Mouse (Mus musculus) forebrain, embryonic 10.5 days (tissue): ENCODE results near the gene Evl. TPM values are rescaled to one million over a fixed set of nuclear protein-coding genes. Genes with fewer than 3 reads are reported as not detected.

Experiments used
- DNase-seq: peaks from one replicate; pipeline ENCODE4 v3.0.0-alpha.2; 2017; ENCODE audit warnings: low spot score; ENCODE audit errors: extremely low spot score
- H3K27ac ChIP-seq: fragments of 300-500 bp; sonication (generic); 2 replicates; pipeline ENCODE4 v1.5.1; 2016; ENCODE audit warnings: mild to moderate bottlenecking
- H3K27me3 ChIP-seq: fragments of 300-500 bp; sonication (generic); 2 replicates; pipeline ENCODE4 v1.6.1; 2016; ENCODE audit warnings: mild to moderate bottlenecking; ENCODE audit not compliant: poor library complexity, severe bottlenecking
- H3K36me3 ChIP-seq: fragments of 300-500 bp; sonication (generic); replicated peaks from 2 replicates; pipeline ENCODE4 v1.6.1; 2016; ENCODE audit warnings: mild to moderate bottlenecking, moderate library complexity
- H3K4me1 ChIP-seq: fragments of 300-500 bp; sonication (generic); 2 replicates; pipeline ENCODE4 v1.6.1; 2016
- H3K4me3 ChIP-seq: fragments of 300-500 bp; sonication (generic); 2 replicates; pipeline ENCODE4 v1.5.1; 2016; ENCODE audit warnings: mild to moderate bottlenecking, moderate library complexity
- H3K9me3 ChIP-seq: fragments of 300-500 bp; sonication (generic); 2 replicates; pipeline ENCODE4 v1.6.1; 2016; ENCODE audit warnings: mild to moderate bottlenecking, moderate library complexity
- WGBS: fragments of 180-500 bp; shearing (Covaris S2); methylation state at CpG from one replicate; pipeline ENCODE4 v1.1.7; 2016; 5-methylcytosine and 5-hydroxymethylcytosine counted together
- polyA plus RNA-seq: library from polyadenylated mRNA; unstranded; fragments of >200 nt; fragmentation: Nextera tagmentation; extraction: Ambion mirVana; gene quantifications from 2 replicates; pipeline ENCODE4 v1.2.1, GENCODE M21; 2016

Gene Evl
- polyA plus RNA-seq, 1 experiment from 2014 or later, result 55.2 TPM

- Histone ChIP-seq H3K4me3 (no peak overlapping the region), H3K27me3 (no peaks in the 10 kb centered on the region), H3K9me3 (no peaks in the 10 kb centered on the region), H3K36me3 (peaks cover 87% of the 10 kb centered on the region), H3K4me1 (0 out of 2 replicates have a peak, but pooled peaks cover 3% of the 10 kb centered on the region), H3K27ac (no peak overlapping the region)
- DNase-seq, result no peak
- 76% methylated on average over 6 of the region's 6 CpGs for WGBS
Observed at GRCm38 (mm10) chr12:108686926-108687325, 132.4 kb downstream of the Evl start.

DNA sequence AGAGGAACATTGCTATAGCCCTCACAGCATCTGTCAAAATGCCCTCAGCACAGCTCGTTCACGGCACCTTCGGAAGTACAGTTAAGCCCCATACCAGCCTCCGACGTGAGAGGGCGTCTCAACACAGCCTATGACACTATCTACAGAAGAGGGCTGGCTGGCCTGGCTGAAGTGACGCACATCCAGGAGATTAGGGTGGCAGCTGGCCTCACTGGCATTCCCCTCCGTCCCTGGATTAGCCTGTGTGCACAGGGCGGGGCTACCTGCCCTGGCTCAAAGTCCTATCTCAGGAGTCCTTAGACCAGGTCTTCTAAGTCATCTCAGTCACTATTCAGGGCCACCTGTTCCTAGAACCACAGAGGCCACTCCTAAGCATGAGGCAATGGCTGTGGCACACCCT lies 134.6 kb downstream of the Evl start:
- H3K9me3 ChIP-seq, result no peaks in the 10 kb centered on the region
- peaks cover 64% of the 10 kb centered on the region for H3K36me3 ChIP-seq
- H3K27ac ChIP-seq, result no peak overlapping the region
- no peaks in the 10 kb centered on the region for H3K27me3 ChIP-seq
- no peak overlapping the region for H3K4me3 ChIP-seq
- H3K4me1 ChIP-seq, result peaks cover 7% of the 10 kb centered on the region; the same call in 1 of the 2 replicates
- DNase-seq, result no peak
- 89% methylated on average over 9 of the region's 9 CpGs for WGBS

DNA sequence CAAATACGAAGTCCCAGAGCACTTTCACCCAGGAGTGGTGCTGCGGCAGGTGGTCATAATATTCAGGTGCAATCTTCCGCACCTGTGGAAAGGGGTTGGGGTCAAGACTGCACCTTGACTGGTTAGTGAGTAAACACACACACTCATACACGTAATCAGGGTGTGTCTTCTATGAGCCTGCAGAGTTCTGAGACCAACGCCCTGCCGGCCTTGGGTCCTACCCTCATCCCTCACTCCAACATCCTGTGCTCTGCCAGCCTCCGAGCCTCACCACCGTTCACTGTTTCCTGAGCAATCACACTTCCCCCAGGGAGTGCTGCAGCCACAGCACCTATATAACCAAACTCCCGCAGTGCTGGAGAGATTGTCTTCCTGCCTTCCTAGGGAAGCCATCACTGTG lies 136.0 kb downstream of the Evl start:
- WGBS, result 89% methylated on average over 9 of the region's 9 CpGs
- no peaks in the 10 kb centered on the region for H3K9me3 ChIP-seq
- no peak for DNase-seq
- H3K4me1 ChIP-seq, result peaks cover 13% of the 10 kb centered on the region; the same call in 1 of the 2 replicates
- H3K4me3 ChIP-seq, result no peak overlapping the region
- H3K27me3 ChIP-seq, result no peaks in the 10 kb centered on the region
- H3K36me3 ChIP-seq, result peaks cover 52% of the 10 kb centered on the region
- no peak overlapping the region for H3K27ac ChIP-seq

- no peak for DNase-seq
- H3K4me3 ChIP-seq, result no peak overlapping the region
- no peak overlapping the region for H3K27ac ChIP-seq
- 81% methylated on average over 2 of the region's 2 CpGs for WGBS
- H3K27me3 ChIP-seq, result no peaks in the 10 kb centered on the region
- H3K36me3 ChIP-seq, result peaks cover 21% of the 10 kb centered on the region
- no peaks in the 10 kb centered on the region for H3K9me3 ChIP-seq
- peaks cover 13% of the 10 kb centered on the region; the same call in 1 of the 2 replicates for H3K4me1 ChIP-seq
Observed at GRCm38 (mm10) chr12:108693592-108693991, 139.1 kb downstream of the Evl start.

DNA sequence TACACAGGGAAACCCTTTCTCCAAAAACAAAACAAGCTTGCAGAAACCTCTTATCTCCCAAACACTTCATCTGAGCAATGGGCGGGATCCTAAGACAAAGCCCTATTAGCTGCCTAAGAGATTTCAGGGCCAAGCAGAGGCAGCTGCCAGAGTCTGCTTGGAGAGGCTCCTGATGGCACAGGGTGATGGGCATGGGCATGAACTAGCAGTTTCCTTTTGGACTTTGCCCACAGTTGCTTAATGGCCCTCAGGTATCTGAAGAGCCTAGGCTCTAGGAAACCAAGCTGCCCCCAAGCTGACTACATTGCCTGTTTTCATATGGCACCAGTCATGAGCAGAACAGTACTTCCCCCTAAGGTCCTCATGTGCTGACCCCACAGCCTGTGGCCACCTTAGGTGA lies 139.7 kb downstream of the Evl start:
- DNase-seq, result no peak
- Histone ChIP-seq H3K4me1 (peaks cover 18% of the 10 kb centered on the region; the same call in 1 of the 2 replicates), H3K4me3 (no peak overlapping the region), H3K36me3 (peaks cover 15% of the 10 kb centered on the region), H3K27ac (no peak overlapping the region), H3K27me3 (no peaks in the 10 kb centered on the region), H3K9me3 (no peaks in the 10 kb centered on the region)
- 87% methylated on average over 1 of the region's 1 CpGs for WGBS

GRCm38 (mm10) chr12:108698697-108699471 lies 144.4 kb downstream of the Evl start:
- peaks cover 25% of the 10 kb centered on the region for H3K4me1 ChIP-seq
- H3K36me3 ChIP-seq, result no peaks in the 10 kb centered on the region
- no peak for DNase-seq
- no peaks in the 10 kb centered on the region for H3K9me3 ChIP-seq
- H3K4me3 ChIP-seq, result no peak overlapping the region
- peaks cover 43% of the 10 kb centered on the region for H3K27me3 ChIP-seq
- 84% methylated on average over 11 of the region's 11 CpGs for whole genome bisulfite sequencing
- no peak overlapping the region for H3K27ac ChIP-seq

GRCm38 (mm10) chr12:108699576-108699975 lies 145.1 kb downstream of the Evl start:
- H3K36me3 ChIP-seq, result no peaks in the 10 kb centered on the region
- H3K27ac ChIP-seq, result no peak overlapping the region
- DNase-seq, result no peak
- no peak overlapping the region for H3K4me3 ChIP-seq
- H3K4me1 ChIP-seq, result peaks cover 20% of the 10 kb centered on the region
- 84% methylated on average over 10 of the region's 10 CpGs for WGBS
- peaks cover 50% of the 10 kb centered on the region for H3K27me3 ChIP-seq
- no peaks in the 10 kb centered on the region for H3K9me3 ChIP-seq

DNA sequence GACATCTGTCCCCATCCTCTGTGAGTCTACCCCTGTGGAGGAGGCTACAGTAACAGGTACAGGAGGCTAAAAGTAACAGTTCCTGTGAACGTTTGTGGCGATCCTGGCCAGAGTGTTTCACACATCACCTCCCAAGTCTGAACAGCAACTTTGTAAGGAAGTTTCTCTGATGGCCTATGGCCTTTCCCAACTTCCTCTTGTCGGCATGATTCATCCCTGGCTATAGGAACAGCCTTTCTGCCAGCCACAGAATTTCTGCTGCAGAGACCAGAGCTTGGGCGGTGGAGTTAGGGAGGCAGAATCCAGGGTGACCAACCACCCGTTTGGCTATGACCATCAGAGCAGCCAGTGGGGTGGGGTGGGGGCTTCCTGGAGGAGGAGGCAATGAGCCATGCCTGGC lies 145.5 kb downstream of the Evl start:
- DNase-seq, result no peak
- H3K36me3 ChIP-seq, result no peaks in the 10 kb centered on the region
- WGBS, result 76% methylated on average over 5 of the region's 5 CpGs
- H3K9me3 ChIP-seq, result no peaks in the 10 kb centered on the region
- peaks cover 18% of the 10 kb centered on the region for H3K4me1 ChIP-seq
- peaks cover 55% of the 10 kb centered on the region for H3K27me3 ChIP-seq
- H3K4me3 ChIP-seq, result no peak overlapping the region
- H3K27ac ChIP-seq, result no peak overlapping the region

GRCm38 (mm10) chr12:108701221-108701620 lies 146.7 kb downstream of the Evl start:
- Histone ChIP-seq H3K36me3 (no peaks in the 10 kb centered on the region), H3K4me3 (no peak overlapping the region), H3K9me3 (no peaks in the 10 kb centered on the region), H3K27ac (no peak overlapping the region), H3K4me1 (peaks cover 18% of the 10 kb centered on the region), H3K27me3 (peaks cover 56% of the 10 kb centered on the region)
- 57% methylated on average over 2 of the region's 2 CpGs for WGBS
- no peak for DNase-seq

DNA sequence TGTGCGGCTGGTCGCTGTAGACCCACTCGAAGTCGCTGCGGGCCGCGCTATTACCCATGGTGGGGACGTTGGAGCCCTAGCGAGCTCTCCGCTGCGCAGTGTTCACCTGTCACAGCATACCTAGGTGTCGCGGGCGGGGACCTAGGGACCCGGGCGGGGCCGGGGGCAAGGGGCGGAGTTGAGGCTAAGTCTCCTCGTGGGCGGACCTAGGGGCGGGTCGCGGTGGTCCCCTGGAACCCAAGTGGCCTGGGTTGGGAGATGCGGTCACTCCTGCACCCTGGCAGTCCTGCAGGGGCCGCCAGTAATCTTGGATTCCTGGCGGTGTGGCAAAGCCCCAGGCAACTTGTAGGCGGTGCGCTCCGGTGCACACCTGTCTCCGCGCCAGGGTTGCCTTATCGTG lies 147.7 kb downstream of the Evl start, which contains the start of gene Degs2:
Gene Degs2, minus strand, starts transcription at position 131 of the 400 bp plus-strand sequence.
- Histone ChIP-seq H3K4me3 (peak within 1 kb of the TSS; percentile 43), H3K4me1 (peaks cover 18% of the 10 kb centered on the region), H3K36me3 (no peaks in the 10 kb centered on the region), H3K27me3 (peaks cover 56% of the 10 kb centered on the region), H3K9me3 (no peaks in the 10 kb centered on the region), H3K27ac (no peak within 1 kb of the TSS)
- WGBS, result 1% methylated on average over 32 of the region's 32 CpGs
- no peak for DNase-seq

DNA sequence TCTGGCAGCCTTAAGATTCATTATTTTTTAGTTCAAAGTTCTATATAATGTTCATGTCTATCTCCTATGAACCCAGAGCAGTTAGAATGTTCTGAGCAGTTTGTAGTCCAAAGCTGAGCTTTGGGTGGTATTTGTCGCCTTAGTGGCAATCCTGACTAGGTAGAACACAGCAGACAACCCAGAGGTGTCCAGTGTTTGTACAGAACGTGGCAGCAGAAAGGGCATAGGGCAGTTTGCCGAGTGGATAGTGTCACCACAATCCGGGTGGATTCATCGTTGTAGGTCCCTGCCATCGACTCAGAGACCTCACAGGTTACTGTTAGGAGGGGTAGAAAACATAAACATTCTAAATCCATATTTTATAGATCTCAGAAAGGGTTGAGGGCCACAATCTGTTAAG lies 151.0 kb downstream of the Evl start:
- 89% methylated on average over 6 of the region's 6 CpGs for WGBS
- peaks cover 46% of the 10 kb centered on the region for H3K27me3 ChIP-seq
- no peak for DNase-seq
- no peak overlapping the region for H3K4me3 ChIP-seq
- H3K9me3 ChIP-seq, result no peaks in the 10 kb centered on the region
- peaks cover 13% of the 10 kb centered on the region for H3K4me1 ChIP-seq
- no peaks in the 10 kb centered on the region for H3K36me3 ChIP-seq
- H3K27ac ChIP-seq, result no peak overlapping the region

DNA sequence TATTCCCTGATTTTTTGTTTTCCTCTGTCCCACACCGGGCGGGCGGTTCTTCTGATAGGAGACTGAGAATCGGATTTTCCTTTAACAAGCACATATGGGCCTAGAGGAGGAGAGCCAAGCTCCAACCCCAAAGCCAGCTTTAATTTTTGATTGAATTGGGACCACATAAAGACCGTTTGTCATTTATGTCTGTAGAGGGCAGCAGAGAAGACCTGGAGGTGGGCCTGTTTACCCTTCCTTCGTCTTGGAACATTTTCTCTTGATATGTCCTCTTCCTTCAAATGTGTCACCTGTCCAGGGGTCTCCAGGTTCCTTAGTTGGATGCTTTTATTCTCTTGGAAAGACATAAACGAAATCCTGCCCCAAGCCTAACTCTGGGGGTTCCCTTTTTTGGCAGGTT lies 151.6 kb downstream of the Evl start:
- WGBS, result 57% methylated on average over 7 of the region's 7 CpGs

DNA sequence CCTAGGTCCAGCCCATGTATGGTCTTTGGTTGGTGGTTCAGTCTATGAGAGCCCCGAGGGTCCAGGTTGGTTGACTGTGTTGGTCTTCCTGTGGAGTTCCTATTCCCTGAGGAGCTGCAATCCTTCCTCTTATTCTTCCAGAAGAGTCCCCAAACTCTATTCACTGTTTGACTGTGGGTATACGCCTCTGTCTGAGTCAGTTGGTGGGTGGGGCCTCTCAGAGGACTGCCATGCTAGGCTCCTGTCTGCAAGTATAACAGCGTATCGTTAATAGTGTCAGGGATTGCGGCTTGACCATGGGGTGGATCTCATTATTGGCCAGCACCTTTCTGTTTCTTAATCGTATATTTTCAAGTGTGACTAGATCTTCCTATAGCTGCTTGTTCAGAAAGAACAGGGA lies 154.9 kb downstream of the Evl start:
- Histone ChIP-seq H3K36me3 (no peaks in the 10 kb centered on the region), H3K9me3 (no peaks in the 10 kb centered on the region), H3K4me1 (no peaks in the 10 kb centered on the region), H3K27ac (no peak overlapping the region), H3K27me3 (peaks cover 7% of the 10 kb centered on the region), H3K4me3 (no peak overlapping the region)
- DNase-seq, result no peak
- 90% methylated on average over 6 of the region's 6 CpGs for WGBS

More for the DNA sequence above, 151.6 kb downstream of the Evl start:
- no peaks in the 10 kb centered on the region for H3K36me3 ChIP-seq
- no peaks in the 10 kb centered on the region for H3K9me3 ChIP-seq
- peaks cover 40% of the 10 kb centered on the region for H3K27me3 ChIP-seq
- H3K4me1 ChIP-seq, result peaks cover 13% of the 10 kb centered on the region
- H3K4me3 ChIP-seq, result no peak overlapping the region
- no peak overlapping the region for H3K27ac ChIP-seq
- DNase-seq, result no peak
